Mouse (Mus musculus) limb, embryonic 14.5 days (tissue): ENCODE data around the gene Fam184b. TPM values are rescaled to one million over a fixed set of nuclear protein-coding genes. Genes with fewer than 3 reads are reported as not detected.
A peak's percentile ranks its signal among the peaks of the same experiment; 100 is the strongest.
"Not testable (repeated sequence)": the region's sequence is repeated elsewhere in the genome, so short reads cannot be mapped to it uniquely, and the experiment has no call there.

Source experiments
- ATAC-seq: fragments of 200-750 bp; cut with Nextera tagmentation; 2 replicates; pipeline ENCODE4 v1.8.0; 2017; ENCODE audit warnings: low read depth, moderate number of reproducible peaks, moderate TSS enrichment; ENCODE audit not compliant: low FRiP score
- DNase-seq: peaks from one replicate; pipeline ENCODE4 v3.0.0-alpha.2; 2015; ENCODE audit warnings: low spot score
- H3K27ac ChIP-seq: fragments of 300-500 bp; sonication (generic); replicated peaks from 2 replicates; pipeline ENCODE4 v1.5.1; 2014; ENCODE audit warnings: low read depth, mild to moderate bottlenecking, low read length, moderate library complexity, mixed read lengths
- H3K27me3 ChIP-seq: fragments of 300-500 bp; sonication (generic); 2 replicates; pipeline ENCODE4 v1.6.1; 2014; ENCODE audit warnings: low read length, mixed read lengths; ENCODE audit not compliant: control insufficient read depth, insufficient read depth
- H3K36me3 ChIP-seq: fragments of 300-500 bp; sonication (generic); 2 replicates; pipeline ENCODE4 v1.6.1; 2014; ENCODE audit warnings: mild to moderate bottlenecking, low read length, moderate library complexity, mixed read lengths; ENCODE audit not compliant: control insufficient read depth, insufficient read depth
- H3K4me1 ChIP-seq: fragments of 300-500 bp; sonication (generic); 2 replicates; pipeline ENCODE4 v1.6.1; 2014; ENCODE audit warnings: antibody characterized with exemption, low read length, mixed read lengths; ENCODE audit not compliant: control insufficient read depth, insufficient read depth
- H3K4me2 ChIP-seq: fragments of 300-500 bp; sonication (generic); replicated peaks from 2 replicates; pipeline ENCODE4 v1.6.1; 2014; ENCODE audit warnings: low read depth, mild to moderate bottlenecking, low read length, moderate library complexity; ENCODE audit not compliant: severe bottlenecking
- H3K4me3 ChIP-seq: fragments of 300-500 bp; sonication (generic); replicated peaks from 2 replicates; pipeline ENCODE4 v1.5.1; 2014; ENCODE audit warnings: low read length
- H3K9ac ChIP-seq: fragments of 300-500 bp; sonication (generic); 2 replicates; pipeline ENCODE4 v1.6.1; 2014; ENCODE audit warnings: mild to moderate bottlenecking, low read depth, low read length, moderate library complexity; ENCODE audit not compliant: severe bottlenecking
- H3K9me3 ChIP-seq: fragments of 300-500 bp; sonication (generic); 2 replicates; pipeline ENCODE4 v1.6.1; 2016; ENCODE audit warnings: low read length; ENCODE audit not compliant: control insufficient read depth
- POLR2A ChIP-seq: fragments of 200-500 bp; IDR thresholded peaks from 2 replicates; pipeline ENCODE4 v1.8.0; 2012; ENCODE audit warnings: inconsistent platforms, mild to moderate bottlenecking, moderate library complexity, borderline replicate concordance; ENCODE audit not compliant: insufficient read depth, insufficient read length; ENCODE audit errors: extremely low read depth
- WGBS: fragments of 180-500 bp; shearing (Covaris S2); extraction: QIAGEN DNeasy Blood & Tissue Kit; methylation state at CpG from one replicate; pipeline ENCODE4 v1.1.7; 2014; 5-methylcytosine and 5-hydroxymethylcytosine counted together
- polyA plus RNA-seq, 2 experiments: library from polyadenylated mRNA; depleted of rRNA in 1 of 2; stranded (reverse) in 1 of 2; unstranded in 1 of 2; fragments of >200 nt; fragmentation: Nextera tagmentation in 1 of 2; extraction: Ambion mirVana in 1 of 2; gene quantifications; 2 replicates each; pipeline versions ENCODE4 v1.2.1 to v1.2.3; 2012 to 2014

The Fam184b gene
- polyA plus RNA-seq, 2 experiments = 1.6 to 3.1 TPM

- H3K9me3 ChIP-seq = no peaks in the 10 kb centered on the region
- peak; percentile 100 for ATAC-seq
- peak; percentile 98 for DNase-seq
- H3K4me2 ChIP-seq = peak within 1 kb of the TSS; percentile 71
- H3K36me3 ChIP-seq = 0 out of 2 replicates have a peak, but pooled peaks cover 2% of the 10 kb centered on the region
- under 1% methylated on average over 62 of the region's 66 CpGs for WGBS
- H3K9ac ChIP-seq = peak within 1 kb of the TSS; percentile 73
- H3K27ac ChIP-seq = peak within 1 kb of the TSS; percentile 77
- H3K27me3 ChIP-seq = no peaks in the 10 kb centered on the region
- H3K4me3 ChIP-seq = peak within 1 kb of the TSS; percentile 75
- TF ChIP-seq POLR2A = peak; percentile 16; the same call in 1 of the 2 replicates
- H3K4me1 ChIP-seq = peaks cover 3% of the 10 kb centered on the region; the same call in 1 of the 2 replicates
Measured at GRCm38 (mm10) chr5:45669598-45670279, 30.3 kb upstream of the Fam184b start, which contains the start of gene Ncapg. TSS of gene Ncapg (plus strand) at chr5:45669919.

- Histone ChIP-seq H3K4me1 (peaks cover 3% of the 10 kb centered on the region; the same call in 1 of the 2 replicates), H3K4me2 (peak overlapping the region; percentile 71), H3K4me3 (peak overlapping the region; percentile 75)
Measured at GRCm38 (mm10) chr5:45669234-45669597, 29.8 kb upstream of the Fam184b start.

GRCm38 (mm10) chr5:45668831-45669230 is 29.4 kb upstream of the Fam184b start:
- ATAC-seq (no peak), DNase-seq (no peak)
- Histone ChIP-seq H3K4me3 (peak overlapping the region; percentile 75), H3K4me2 (peak overlapping the region; percentile 71), H3K36me3 (no peaks in the 10 kb centered on the region), H3K27me3 (no peaks in the 10 kb centered on the region), H3K9ac (peak overlapping the region; percentile 73), H3K4me1 (peaks cover 3% of the 10 kb centered on the region; the same call in 1 of the 2 replicates), H3K9me3 (no peaks in the 10 kb centered on the region), H3K27ac (peak overlapping the region; percentile 77)
- no peak for TF ChIP-seq POLR2A
- WGBS = 0% methylated on average over 3 of the region's 3 CpGs

More at GRCm38 (mm10) chr5:45669234-45669597, 29.8 kb upstream of the Fam184b start:
- peak; percentile 20 for DNase-seq
- WGBS = under 1% methylated on average over 27 of the region's 27 CpGs
- Histone ChIP-seq H3K9me3 (no peaks in the 10 kb centered on the region), H3K27me3 (no peaks in the 10 kb centered on the region), H3K36me3 (no peaks in the 10 kb centered on the region), H3K9ac (peak overlapping the region; percentile 73), H3K27ac (peak overlapping the region; percentile 77)
- no peak for TF ChIP-seq POLR2A
- ATAC-seq = peak; percentile 50

GRCm38 (mm10) chr5:45668324-45668723 is 28.9 kb upstream of the Fam184b start:
- H3K27ac ChIP-seq = no peak overlapping the region
- H3K9ac ChIP-seq = no peak overlapping the region
- ATAC-seq = no peak
- no peaks in the 10 kb centered on the region for H3K27me3 ChIP-seq
- peaks cover 3% of the 10 kb centered on the region; the same call in 1 of the 2 replicates for H3K4me1 ChIP-seq
- no peaks in the 10 kb centered on the region for H3K9me3 ChIP-seq
- peak; percentile 93 for DNase-seq
- WGBS = 29% methylated on average over 3 of the region's 3 CpGs
- no peaks in the 10 kb centered on the region for H3K36me3 ChIP-seq
- H3K4me2 ChIP-seq = peak overlapping the region; percentile 71
- TF ChIP-seq POLR2A = no peak
- H3K4me3 ChIP-seq = no peak overlapping the region

GRCm38 (mm10) chr5:45658406-45658805 is 19.0 kb upstream of the Fam184b start:
- ATAC-seq, H3K27ac ChIP-seq, H3K9ac ChIP-seq, DNase-seq, H3K4me2 ChIP-seq, H3K9me3 ChIP-seq, H3K4me3 ChIP-seq, H3K27me3 ChIP-seq, H3K4me1 ChIP-seq, H3K36me3 ChIP-seq: not testable (repeated sequence)
- 96% methylated on average over 13 of the region's 13 CpGs for WGBS
